Mouse (Mus musculus): ENCODE measurements at regions not wholly inside any gene's neighbourhood (a gene's known extent, or its start where the extent isn't known, plus 50 kb on each side); places are given as distances from the start of the nearest gene placed in this dataset.

- DNase-seq: peak; percentile 11
Observed at GRCm38 (mm10) chr10:16789641-16790243, 933.3 kb upstream of the Cited2 start.

- DNase-seq: no peak
Observed at GRCm38 (mm10) chr10:16803978-16804377, 919.0 kb upstream of the Cited2 start.

- no peak for DNase-seq
Observed at GRCm38 (mm10) chr10:16810716-16811115, 912.3 kb upstream of the Cited2 start.

GRCm38 (mm10) chr10:16814013-16814412, 909.0 kb upstream of the Cited2 start:
- DNase-seq: no peak

GRCm38 (mm10) chr10:16861534-16861933, 861.5 kb upstream of the Cited2 start:
- no peak for DNase-seq

- no peak for DNase-seq
Observed at GRCm38 (mm10) chr10:16866914-16867313, 856.1 kb upstream of the Cited2 start.

GRCm38 (mm10) chr10:16874131-16874530, 848.9 kb upstream of the Cited2 start:
- no peak for DNase-seq

GRCm38 (mm10) chr10:16878197-16878596, 844.8 kb upstream of the Cited2 start:
- no peak for DNase-seq

- DNase-seq: no peak
Observed at GRCm38 (mm10) chr10:16893316-16893715, 829.7 kb upstream of the Cited2 start.

GRCm38 (mm10) chr10:16895332-16895731, 827.7 kb upstream of the Cited2 start:
- no peak for DNase-seq

- DNase-seq: no peak
Observed at GRCm38 (mm10) chr10:16922888-16923287, 800.1 kb upstream of the Cited2 start.

GRCm38 (mm10) chr10:16923851-16924250, 799.2 kb upstream of the Cited2 start:
- DNase-seq: no peak

GRCm38 (mm10) chr10:16937705-16938104, 785.3 kb upstream of the Cited2 start:
- no peak for DNase-seq

- no peak for DNase-seq
Observed at GRCm38 (mm10) chr10:16951636-16952035, 771.4 kb upstream of the Cited2 start.

- DNase-seq: no peak
Observed at GRCm38 (mm10) chr10:16960971-16961370, 762.0 kb upstream of the Cited2 start.

- peak; percentile 2 for DNase-seq
Observed at GRCm38 (mm10) chr10:16962463-16962862, 760.6 kb upstream of the Cited2 start.

- no peak for DNase-seq
Observed at GRCm38 (mm10) chr10:16978770-16979169, 744.2 kb upstream of the Cited2 start.

GRCm38 (mm10) chr10:16990227-16990626, 732.8 kb upstream of the Cited2 start:
- no peak for DNase-seq

GRCm38 (mm10) chr10:16993789-16994188, 729.2 kb upstream of the Cited2 start:
- DNase-seq: peak; percentile 4

GRCm38 (mm10) chr10:16994526-16994925, 728.5 kb upstream of the Cited2 start:
- DNase-seq: peak; percentile 34

- DNase-seq: no peak
Observed at GRCm38 (mm10) chr10:16995010-16995409, 728.0 kb upstream of the Cited2 start.

GRCm38 (mm10) chr10:16996820-16997466, 726.1 kb upstream of the Cited2 start:
- DNase-seq: no peak

GRCm38 (mm10) chr10:17001320-17001719, 721.7 kb upstream of the Cited2 start:
- DNase-seq: no peak

- DNase-seq: peak; percentile 8
Observed at GRCm38 (mm10) chr10:17003123-17003849, 719.7 kb upstream of the Cited2 start.
